Mouse (Mus musculus) lung, postnatal 25 days (tissue): ENCODE measurements around the gene Pi4k2a.
A peak's percentile ranks its signal among the peaks of the same experiment; 100 is the strongest.
"Not testable (repeated sequence)": the region's sequence is repeated elsewhere in the genome, so short reads cannot be mapped to it uniquely, and the experiment has no call there.

Source experiments
- DNase-seq: peaks from one replicate; pipeline ENCODE4 v3.0.0; 2022; ENCODE audit warnings: low spot score

The Pi4k2a gene

DNA sequence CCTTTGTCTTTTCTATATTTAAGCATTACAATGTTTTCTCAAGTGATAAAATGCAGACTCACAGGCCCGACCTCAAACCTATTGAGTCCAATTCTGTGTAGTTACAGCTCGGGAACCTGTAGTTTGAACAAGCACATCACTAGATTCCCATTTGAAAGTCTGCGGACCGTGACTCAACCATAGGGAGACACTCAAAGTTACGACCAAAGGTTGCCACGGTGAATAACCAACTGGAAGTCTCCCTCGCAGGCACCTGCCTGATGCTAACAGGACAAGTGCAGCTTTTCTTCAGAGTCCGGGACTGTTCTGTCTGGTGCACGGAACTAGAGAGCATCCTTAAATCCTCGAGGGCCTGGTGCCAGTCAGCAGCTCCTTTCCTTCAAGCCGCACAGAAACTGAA, 9.8 kb upstream of the Pi4k2a start:
- DNase-seq, result no peak

DNA sequence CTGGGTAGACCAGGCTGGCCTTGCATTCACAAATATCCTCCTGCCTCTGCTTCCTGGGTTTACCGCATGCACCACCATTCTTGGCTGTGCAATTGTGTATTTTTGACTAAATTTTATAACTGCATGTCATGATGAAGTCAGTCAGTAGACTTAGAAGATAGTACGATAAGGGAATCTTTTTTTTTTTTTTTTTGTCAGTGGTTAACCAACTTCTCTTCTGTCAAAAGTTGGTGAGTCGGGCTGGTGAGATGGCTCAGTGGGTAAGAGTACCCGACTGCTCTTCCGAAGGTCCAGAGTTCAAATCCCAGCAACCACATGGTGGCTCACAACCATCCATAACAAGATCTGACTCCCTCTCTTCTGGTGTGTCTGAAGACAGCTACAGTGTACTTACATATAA, 8.7 kb upstream of the Pi4k2a start:
- DNase-seq, result not testable (repeated sequence)

DNA sequence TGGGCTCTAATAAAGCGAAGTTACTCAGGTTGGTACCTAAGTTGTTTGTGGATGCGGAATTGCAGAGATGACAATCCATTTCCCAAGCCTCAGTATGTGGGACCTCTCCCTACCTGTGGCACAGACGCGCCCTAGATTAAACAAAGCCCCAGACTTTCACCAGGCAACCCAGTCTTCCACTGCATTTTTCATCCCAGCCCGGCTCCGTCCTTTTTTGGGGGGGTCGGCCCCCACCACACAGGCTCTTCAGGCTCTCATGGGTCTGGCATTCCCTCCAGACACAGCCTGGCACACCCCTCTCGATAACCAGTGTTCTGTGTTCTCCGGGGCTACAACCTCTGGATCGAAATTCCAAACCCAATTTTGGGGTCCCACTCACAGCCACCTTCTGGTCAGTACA, 4.6 kb upstream of the Pi4k2a start:
- DNase-seq, result no peak

DNA sequence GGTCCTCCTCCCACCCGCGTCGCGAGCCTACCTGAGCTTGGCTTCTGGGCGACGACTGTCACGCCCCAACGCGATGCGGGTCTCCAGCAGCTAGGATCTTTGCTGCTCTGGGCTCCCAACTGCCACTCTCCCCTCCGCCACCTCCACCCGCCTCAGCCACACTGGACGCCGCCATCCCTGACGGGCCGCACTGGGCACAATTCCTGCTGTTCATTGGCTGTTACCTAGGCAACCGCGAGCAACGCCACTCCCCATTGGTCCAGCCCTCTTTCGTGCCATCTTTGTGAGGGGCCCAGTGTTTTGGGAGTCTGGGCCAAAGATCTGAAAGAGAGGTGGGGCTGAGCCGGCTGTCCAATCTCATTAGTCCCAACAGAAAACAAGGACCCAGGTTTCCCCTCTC, 4.1 kb upstream of the Pi4k2a start, which contains the start of gene Morn4:
TSS of gene Morn4 (minus strand) at position 192 of the 400 bp plus-strand sequence.
- peak; percentile 69 for DNase-seq

DNA sequence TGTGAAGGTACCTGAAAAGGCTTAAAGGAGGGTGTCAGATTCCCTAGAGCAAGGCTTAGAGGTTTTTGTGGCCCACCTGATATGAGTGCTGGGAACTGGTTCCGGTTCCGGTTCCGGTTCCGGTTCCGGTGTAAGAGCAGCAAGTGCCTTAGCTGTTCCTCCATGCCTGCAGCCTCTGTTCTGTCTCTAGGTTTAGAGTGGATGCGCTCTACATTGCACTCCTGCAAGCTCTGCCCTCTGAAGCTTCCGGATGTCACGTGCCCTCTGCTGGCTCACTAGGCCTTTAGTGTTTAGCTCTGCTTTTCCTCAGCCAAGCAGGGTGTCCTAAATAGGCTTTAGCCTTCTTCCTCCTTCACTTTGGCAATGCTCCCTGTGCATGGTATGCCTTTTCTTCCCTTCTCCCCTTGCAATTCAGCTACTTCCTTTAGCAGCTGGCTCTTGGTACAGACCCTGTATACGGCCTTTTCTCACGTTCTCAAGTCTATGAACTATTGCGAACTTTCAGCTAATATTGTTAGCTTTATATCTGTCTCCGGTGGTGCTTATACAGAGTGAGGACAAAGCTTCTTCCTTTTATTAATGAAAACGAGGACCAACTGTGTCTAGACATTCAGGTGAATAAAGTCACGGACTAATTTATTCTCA, 1.0 kb upstream of the Pi4k2a start:
- peak; percentile 82 for DNase-seq

DNA sequence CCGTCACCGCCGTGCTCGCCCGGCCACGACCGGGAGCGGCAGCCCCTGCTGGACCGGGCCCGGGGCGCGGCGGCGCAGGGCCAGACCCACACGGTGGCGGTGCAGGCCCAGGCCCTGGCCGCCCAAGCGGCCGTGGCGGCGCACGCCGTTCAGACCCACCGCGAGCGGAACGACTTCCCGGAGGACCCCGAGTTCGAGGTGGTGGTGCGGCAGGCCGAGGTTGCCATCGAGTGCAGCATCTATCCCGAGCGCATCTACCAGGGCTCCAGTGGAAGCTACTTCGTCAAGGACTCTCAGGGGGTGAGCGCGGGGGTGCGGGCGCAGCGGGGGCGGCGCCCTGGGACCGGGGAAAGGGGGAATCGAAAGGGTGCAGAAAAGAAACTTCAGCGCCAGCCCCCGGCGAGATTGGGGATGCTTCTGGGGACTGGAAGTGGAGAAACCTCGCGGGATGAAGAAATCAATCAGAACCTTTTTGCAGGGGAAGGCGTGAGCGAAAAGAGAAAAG, 419 bp downstream of the Pi4k2a start:
- DNase-seq, result peak; percentile 35

DNA sequence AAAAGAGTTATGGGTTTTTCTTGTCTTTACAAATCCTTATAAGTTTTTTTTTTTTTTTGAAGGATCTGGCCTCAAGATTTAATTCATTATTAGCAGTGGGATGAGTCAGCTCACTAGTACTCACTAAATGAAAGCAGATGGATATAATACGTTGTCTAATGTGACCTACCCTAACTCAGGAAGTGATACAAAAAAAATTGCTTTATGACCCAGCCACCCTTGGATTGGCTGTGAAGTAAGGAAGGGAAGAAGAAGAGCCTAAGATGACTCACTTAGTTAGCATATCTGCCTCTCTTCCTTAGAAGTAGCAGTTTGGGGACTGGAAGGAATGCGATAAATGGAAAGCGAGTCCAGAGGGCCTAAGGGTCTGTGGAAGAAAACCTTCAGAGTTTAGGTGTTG, 9.1 kb downstream of the Pi4k2a start:
- no peak for DNase-seq

DNA sequence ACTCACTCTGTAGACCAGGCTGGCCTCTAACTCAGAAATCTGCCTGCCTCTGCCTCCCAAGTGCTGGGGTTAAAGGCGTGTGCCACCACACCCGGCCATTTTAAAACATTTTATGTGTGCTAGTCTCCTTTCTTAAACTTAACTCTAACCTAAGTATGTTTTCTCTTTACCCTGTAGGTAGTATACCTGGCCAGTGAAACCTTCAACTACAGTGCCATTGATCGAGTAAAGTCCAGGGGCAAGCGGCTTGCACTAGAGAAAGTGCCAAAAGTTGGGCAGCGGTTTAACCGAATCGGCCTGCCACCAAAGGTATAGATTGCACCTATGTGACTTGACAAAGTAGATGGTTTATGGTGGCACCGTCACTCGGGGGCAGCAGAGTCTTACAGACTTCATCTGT, 14.4 kb downstream of the Pi4k2a start:
- no peak for DNase-seq

DNA sequence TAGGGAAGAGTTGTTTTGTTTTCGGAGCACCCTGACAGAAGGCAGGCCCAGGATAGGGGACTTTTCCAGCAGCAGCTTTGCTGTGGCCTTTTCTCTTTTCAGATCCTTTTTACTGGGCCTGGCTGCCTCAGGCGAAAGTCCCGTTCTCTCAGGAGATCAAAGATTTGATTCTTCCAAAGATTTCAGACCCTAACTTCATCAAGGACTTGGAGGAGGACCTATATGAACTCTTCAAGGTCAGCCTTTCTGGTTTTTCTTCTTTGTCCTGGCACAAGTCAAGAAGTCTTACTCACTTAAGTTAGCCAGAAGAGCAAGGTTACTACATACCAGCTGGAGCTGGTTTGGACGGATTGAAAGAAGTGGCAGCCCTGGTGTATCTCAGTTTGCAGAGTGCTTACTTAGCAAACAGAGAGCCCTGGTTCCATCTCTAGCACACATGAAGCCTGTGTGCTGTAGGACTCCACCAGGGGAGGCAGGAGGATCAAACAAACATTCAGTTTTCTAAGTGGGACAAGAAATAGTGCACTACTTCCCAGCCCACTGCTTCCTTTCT, 25.6 kb downstream of the Pi4k2a start:
- peak; percentile 61 for DNase-seq

DNA sequence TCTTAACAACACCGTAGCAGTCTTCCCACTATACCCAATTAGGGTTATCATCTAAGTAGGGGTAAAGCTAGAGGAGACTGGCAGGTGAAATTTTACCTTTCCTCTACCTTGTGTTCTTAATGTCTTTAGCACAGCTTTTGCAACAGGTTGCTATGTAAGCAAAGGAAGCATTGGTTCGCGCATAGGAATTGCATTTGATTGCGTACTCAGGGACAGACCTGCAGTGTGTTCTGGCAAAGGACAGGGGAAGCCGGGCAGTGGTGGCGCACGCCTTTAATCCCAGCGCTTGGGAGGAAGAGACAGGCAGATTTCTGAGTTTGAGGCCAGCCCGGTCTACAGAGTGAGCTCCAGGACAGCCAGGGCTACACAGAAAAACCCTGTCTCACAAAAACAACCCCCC, 27.9 kb downstream of the Pi4k2a start:
- no peak for DNase-seq

DNA sequence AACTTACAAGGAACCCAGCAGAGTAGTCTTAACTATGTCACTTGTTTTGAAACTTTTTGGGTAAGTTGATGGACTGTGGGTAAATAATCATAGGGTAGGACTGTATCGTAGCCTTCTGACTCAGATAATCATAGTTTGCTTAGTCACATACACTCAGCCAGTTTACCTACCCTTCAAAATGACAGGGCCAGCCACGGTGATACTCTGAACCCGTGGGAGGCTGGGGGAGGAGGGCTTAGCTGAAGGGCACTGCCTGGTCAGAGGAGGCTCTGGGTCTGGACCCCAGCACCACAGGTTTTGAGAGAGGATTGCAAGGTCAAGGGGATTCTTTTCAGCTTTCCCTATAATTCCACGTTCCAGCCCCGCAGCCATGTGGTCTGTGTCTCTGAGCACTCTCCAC, 28.3 kb downstream of the Pi4k2a start:
- DNase-seq, result no peak

DNA sequence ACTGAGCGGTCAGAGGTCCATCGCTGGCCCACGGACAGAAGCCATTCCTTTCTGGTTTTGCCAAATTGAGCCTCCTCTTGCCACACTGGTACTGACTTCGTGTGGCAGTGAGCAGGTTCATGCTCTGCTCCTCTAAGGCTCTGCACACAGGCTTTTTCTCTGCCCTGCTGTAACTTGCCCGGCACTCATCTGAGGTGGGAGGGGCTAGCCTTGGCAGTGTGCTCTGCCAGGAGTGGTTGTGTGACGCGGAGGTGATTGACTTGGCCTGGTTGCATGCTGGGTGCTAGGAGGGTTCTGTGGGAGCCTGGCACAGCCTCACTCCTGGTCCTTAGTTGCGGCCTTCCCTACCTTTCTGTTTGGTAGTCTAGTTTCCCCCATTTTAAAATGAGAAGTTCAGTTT, 30.2 kb downstream of the Pi4k2a start:
- DNase-seq, result peak; percentile 50

DNA sequence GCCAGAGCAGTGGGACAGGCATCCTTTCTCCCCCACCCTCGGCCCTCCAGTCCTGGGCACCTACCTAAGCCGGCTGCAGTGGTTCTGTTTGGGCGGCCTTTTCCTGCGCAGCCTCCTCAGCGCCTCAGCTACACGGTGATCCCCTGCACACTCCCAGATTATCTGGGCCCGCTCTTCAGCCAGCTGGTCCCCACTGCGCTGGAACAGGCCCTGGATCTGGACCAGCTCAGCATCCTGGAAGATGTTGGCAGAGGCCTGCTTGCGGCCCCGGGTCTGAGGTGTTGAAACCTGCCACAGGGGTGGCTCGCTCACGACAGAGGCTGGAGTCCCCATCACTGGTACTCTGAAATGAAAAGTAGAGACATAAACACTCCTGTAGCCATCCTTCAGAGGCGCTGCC, 34.4 kb downstream of the Pi4k2a start:
- no peak for DNase-seq

DNA sequence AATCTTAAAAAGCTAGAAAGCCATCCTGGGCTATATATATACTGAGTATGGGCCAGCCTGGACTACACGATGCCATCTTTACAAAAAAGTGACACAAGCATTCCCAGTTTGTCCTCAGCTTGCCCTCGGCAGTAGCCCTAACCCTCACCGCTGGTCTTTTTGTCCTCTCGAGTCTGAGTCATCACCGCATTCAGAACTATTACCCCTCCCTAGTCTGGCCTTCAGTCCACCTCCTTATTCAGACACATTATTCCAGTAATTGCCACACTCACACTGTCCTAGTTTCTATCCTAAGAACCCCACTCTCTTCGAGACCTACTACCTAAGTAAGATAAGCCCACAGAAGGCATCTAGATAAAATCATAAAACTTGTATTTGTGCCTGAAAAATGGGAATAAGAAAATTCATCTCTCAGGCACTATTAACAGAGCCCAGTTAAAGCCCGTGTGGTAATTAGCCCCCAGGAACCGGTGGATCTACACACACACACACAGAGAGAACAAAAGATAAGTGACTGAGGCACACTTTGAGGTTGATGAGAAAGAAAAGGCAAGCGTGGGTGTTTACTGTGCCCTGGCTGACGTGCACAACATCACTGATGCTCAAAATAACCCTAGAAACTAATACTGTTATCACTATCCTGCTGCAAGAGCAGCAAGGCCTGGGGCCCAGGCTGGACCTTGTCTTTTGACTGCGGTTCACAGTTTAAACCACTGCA, 35.4 kb downstream of the Pi4k2a start:
- no peak for DNase-seq

DNA sequence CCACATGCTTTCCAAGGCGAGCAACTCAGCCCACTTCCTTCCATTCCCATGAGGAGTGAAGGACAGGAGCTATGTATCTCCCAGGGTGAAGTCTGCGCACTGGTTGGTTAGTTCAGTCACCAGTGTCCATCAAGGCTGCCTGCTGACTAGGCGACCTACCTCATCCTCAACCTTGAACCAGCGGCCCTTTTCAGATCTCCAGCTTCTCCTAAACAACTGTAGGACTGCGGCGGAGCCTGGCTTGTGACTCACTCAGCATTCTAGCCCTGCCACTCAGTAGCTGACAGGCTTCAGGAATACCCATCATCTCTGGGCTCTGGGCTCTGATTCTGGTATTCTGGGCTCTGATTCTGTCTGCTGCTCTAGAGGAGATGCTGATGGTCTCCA, 35.9 kb downstream of the Pi4k2a start:
- DNase-seq, result no peak

DNA sequence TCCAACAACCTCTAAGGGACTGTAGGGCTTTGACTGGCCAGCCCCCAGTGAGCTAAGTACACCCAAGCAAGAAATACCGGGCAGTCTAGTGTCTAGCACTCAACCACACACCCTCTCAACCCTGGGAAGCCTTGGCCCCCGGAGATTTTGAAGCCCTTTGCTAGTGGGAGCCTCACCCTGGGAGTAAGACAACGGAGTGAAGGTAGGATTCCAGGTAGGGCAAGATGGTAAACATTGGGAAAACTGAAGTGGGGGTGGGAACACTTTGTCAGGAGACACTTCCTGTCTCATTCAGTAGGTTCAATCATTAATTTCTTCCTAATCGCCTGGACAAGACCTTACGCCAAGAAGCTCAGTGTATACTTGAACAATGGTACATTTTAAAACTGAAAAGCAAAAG, 36.8 kb downstream of the Pi4k2a start:
- DNase-seq, result peak; percentile 46

DNA sequence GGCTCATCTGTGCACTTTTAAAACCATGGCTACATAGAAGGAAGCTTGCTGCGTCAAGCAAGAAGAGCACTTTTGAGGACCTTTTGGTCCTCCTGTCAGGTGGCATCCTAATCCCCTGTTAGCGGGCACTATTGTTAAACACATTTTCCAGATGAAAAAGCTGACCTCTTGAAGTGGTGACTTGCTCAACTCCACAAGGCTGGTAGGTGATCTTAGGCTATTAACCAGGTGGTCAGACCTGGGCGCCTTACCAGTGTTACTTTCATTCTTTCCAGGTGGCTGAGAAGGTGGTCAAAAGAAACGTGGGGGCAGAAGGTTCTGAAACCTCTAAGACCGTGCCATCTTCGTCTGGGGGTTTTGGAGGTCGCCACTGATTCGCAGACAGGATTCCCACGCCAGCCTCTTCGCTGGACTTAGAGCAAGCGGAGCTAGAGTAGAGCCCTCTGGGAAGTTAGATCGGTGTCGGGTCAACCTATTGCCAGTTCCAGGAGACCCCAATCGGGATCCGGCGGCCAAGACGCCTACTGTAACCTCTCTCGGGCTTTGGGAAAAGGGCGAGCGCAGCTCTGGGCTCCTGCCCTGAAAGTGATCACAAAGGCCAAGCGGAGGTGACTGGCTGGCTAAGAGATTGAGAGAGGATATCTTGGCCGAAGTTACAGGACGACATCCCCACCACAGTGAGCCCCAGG, 37.9 kb downstream of the Pi4k2a start:
- DNase-seq, result peak; percentile 20

DNA sequence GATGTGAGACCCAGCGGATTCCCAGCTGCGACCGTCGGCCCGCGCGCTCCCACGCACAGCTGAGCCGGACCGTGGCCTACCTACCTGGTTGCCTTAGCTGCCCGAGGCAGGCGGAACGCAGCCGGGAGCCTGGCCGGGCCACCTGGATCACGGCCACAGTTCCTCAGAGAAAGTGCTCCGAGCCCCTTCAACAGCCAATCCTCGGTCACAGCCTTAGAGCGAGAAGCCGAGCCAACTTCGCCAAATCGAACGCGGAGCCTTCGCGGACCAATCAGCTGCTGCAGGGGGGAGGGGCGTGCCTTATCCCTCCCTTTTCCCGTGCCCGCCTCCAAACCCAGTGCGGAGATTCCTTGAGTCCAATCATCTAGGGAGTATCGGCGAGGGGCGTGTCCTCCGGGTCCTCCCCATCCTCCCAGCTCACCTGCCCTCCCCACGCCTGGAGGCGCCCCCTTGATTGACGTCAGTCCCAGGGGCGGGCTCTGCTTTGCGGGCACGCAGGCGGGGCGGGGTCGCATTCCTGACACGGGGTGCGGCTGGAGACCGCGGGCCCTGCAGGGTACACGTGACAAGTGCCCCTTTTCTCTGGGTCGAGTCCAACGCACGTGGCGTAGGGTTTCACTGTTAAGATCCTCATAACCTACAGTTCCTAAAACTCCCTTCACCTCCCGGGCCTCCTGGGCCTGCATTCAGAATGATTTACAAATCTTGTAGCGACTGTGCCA, 38.7 kb downstream of the Pi4k2a start, which contains the start of gene Avpi1:
TSS of gene Avpi1 (minus strand) at position 273 of the 722 bp plus-strand sequence.
- DNase-seq, result peak; percentile 99

DNA sequence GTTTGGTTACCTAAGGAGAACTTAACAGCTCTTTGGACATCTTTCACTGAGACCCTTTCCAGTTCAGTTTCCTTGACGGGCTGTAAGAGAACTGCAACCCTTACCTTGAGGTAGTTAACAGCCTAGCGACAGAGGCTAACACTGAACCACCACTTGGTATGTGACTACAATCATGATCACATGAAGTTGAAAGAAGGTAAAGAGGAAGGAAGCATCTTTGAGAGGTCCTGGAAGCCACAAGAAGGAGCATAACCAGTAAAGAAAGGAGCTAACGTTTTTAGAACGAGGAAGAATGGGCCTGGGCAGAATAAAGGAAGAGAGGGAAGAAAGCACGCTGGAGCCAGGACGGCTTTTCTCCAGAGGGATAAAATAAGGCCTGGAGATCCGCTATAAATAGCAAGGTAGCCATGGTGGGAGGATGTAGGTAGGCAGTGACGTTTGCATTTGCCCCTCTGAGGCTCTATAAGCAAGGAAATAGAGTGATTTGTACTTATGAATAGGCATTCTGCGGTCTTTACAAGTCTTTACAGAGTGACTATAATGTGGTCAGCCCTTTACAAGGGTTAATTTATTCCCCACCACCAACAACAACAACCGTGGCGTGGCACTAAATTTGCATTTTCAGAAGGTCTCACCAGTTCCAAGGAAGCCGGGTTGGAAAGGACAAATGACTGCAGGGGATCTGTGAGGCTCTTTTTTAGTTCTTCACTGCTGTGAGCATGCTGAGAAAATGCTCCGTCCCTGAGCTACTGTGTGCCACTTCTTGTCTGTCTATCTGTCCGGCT, 39.4 kb downstream of the Pi4k2a start:
- DNase-seq, result no peak

DNA sequence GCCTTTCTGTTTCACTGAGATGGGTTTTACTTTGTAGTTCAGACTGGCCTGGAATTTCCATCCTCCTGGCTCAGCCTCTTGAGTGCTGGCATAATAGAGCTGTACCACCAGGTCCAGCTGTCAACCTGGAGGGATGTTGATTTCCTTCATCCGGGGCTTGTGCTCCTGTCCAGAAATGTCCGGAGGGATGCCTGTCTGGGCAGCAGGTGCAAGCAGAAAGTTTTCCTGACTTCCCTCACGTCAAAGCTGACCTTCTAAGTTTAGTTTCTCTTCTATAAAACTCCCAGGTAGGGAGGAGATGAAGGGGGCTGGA, 40.0 kb downstream of the Pi4k2a start:
- DNase-seq, result no peak

DNA sequence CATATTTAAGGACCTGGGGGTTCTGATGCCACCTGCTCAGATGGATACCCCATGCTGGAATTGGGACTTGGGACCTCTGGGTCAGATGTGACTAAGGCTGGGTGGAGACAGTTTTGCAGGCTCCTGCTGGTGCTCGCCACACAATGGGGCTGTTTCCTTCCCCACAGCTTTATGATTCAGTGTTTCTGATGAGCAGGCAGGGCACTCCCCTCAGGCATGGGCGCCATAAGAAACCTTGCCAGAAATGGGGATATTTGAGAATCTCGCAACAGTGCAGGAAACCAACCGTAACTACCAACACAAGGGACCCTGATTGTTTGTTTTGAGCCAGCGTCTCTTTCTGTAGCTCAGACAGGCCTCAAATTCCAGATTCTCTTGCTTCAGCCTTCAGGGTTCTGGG, 40.8 kb downstream of the Pi4k2a start:
- peak; percentile 54 for DNase-seq
